Mouse (Mus musculus): ENCODE results near the gene Dlgap1.
A peak's percentile ranks its signal among the peaks of the same experiment; 100 is the strongest.

Dlgap1 gene

DNA sequence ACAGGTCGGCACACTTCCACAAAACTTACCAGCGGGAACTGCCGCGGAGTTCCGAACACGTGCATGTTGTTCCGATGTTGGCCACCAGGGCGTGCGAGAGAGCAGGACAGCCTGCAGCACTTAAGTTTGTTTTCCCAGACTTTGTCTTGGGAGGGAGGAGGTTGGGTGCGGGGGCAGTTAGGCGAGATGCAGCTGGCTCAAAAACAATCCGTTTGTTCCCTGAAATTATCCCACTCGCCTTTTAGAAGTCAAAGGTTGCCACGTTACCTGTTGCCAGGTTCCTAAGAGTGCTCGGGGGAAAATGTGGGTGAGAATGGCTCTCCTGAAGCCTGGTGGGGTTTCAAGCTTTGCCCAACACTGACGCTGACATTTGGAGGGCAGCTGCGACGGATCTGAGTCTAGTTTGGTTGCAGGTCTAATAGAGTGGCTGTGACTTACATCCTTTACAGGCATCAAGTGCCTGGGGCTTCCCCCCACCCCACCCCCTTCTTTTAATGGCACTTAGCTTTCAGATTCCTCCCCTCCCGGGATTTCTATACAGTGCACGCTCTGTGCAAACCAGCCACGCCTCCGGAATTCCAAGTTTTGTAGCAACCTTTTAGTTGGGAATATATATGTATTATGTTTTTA is 786.3 kb downstream of the Dlgap1 start:
- DNase-seq (ENCODE audit: low read depth, low spot score) = peak; percentile 92

- no peak for DNase-seq (ENCODE audit: low read depth, low spot score)
Observed at GRCm38 (mm10) chr17:70755669-70756263, 786.9 kb downstream of the Dlgap1 start.

DNA sequence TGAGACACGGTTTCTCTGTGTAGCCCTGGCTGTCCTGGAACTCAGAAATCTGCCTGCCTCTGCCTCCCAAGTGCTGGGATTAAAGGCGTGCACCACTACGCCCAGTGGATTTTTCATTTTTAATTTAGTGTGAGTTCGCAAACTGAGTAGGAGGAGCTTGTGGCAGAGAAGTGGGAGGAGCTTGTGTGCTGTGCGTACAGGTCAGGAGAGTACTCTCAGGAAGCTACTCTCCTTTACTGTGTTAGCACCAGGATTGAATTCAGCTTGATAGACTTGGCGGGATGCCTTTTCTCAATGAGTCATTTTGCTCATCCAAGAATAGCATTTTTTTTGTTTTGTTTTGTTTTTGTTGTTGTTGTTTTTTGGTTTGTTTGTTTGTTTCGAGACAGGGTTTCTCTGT is 793.1 kb downstream of the Dlgap1 start:
- DNase-seq (ENCODE audit: low read depth, low spot score) = no peak

DNA sequence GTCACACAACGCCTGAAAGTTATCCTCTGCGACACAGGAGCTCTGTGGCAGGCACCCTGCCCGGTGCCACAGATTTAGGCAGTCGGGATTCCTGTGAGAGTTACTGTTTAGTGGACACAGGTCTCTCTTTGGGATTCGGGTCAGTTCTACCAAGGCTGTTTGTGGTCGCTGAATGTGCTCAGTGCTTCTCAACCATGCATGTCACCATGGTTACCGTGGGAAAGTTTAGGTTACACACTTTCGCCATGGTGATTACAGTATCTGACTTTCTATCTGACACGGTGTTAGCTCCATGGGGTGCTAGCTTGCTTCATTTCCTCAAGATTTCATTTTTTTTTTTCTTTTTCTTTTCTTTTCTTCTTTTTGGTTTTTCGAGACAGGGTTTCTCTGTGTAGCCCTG is 793.8 kb downstream of the Dlgap1 start:
- no peak for DNase-seq (ENCODE audit: low read depth, low spot score)

GRCm38 (mm10) chr17:70765337-70765736 is 796.5 kb downstream of the Dlgap1 start:
- DNase-seq (ENCODE audit: low read depth, low spot score) = no peak

GRCm38 (mm10) chr17:70765976-70766375 is 797.1 kb downstream of the Dlgap1 start:
- no peak for DNase-seq (ENCODE audit: low read depth, low spot score)

GRCm38 (mm10) chr17:70772120-70772899 is 803.4 kb downstream of the Dlgap1 start:
- DNase-seq (ENCODE audit: low read depth, low spot score) = no peak

DNA sequence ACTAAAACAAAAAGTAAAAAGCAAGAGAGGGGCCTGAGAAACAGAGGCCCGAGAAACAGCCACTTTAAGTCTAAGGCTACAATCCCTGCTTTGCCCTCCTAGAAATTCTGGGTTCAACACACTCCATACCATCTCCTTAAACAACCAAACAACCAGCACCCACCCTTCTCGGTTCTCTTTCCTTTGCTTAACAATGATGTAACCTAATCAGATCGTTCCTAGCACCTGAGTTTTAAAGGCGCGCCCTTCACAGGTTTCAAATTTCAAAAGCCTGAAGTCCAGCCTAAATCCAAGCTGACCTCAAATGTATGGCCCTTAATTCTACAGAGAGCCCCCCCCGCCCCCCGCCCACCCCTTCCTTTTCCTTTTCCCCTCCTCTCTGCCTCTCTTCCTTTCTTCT is 810.9 kb downstream of the Dlgap1 start:
- no peak for DNase-seq (ENCODE audit: low read depth, low spot score)

- no peak for DNase-seq (ENCODE audit: low read depth, low spot score)
Observed at GRCm38 (mm10) chr17:70780726-70781689, 812.1 kb downstream of the Dlgap1 start.

GRCm38 (mm10) chr17:70783273-70783672 is 814.4 kb downstream of the Dlgap1 start:
- DNase-seq (ENCODE audit: low read depth, low spot score) = no peak

- no peak for DNase-seq (ENCODE audit: low read depth, low spot score)
Observed at GRCm38 (mm10) chr17:70787366-70787765, 818.5 kb downstream of the Dlgap1 start.

GRCm38 (mm10) chr17:70790801-70791200 is 821.9 kb downstream of the Dlgap1 start:
- no peak for DNase-seq (ENCODE audit: low read depth, low spot score)

GRCm38 (mm10) chr17:70791596-70792275 is 822.9 kb downstream of the Dlgap1 start:
- no peak for DNase-seq (ENCODE audit: low read depth, low spot score)

DNA sequence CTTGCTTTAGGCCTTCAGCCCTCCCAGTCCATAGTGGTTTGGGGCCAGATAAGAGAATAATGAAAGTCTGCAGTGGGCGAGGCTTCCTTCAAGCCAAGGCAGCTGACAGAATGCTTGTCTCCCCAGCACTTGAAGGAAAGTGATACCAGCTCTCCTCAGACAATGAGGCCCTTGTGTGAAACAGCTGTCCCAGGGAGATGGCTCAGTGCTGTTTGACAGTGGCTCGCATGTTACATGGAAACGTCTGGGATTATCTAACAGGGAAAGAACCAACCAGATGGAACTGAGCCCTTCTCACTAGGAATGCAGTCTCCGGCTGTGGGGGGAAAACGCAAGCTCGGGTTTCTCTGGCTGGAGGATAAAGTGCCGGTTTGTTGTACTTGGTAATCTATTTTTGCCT is 825.4 kb downstream of the Dlgap1 start:
- DNase-seq (ENCODE audit: low read depth, low spot score) = peak; percentile 49

DNA sequence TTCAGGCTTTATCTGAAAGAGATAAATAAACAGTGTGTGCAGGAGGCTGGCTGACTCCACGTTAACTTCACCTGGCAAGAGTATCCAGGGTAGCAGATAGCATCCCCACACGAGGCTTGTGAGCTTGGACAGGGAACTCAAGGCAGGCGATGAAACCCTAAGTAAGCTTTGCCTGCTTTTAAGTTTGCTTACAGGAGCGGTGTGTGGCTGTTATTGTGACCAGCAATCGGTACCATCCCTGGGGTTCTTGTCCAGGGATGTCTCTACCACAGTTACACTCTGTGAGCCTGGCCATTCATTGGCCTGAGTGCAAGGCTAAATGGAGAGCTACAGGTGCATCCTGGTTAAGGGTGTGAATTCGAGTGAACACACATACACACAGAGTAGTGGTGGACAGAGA is 825.8 kb downstream of the Dlgap1 start:
- no peak for DNase-seq (ENCODE audit: low read depth, low spot score)

- DNase-seq (ENCODE audit: low read depth, low spot score) = no peak
Observed at GRCm38 (mm10) chr17:70795196-70795595, 826.3 kb downstream of the Dlgap1 start.

GRCm38 (mm10) chr17:70796940-70797772 is 828.3 kb downstream of the Dlgap1 start:
- DNase-seq (ENCODE audit: low read depth, low spot score) = no peak

DNA sequence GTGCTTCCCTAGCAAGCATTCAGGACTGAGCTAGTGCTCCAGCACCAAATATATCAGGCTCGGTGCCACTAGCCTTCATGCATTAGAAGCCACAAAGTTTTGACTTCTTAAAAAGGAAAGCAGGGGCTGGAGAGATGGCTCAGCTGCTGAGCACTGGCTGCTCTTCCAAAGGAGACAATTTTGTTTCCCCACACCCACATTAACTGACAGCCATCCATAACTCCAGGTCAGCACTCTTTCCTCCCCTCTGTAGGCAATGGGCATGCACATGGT is 828.8 kb downstream of the Dlgap1 start:
- DNase-seq (ENCODE audit: low read depth, low spot score) = no peak

GRCm38 (mm10) chr17:70799266-70799665 is 830.4 kb downstream of the Dlgap1 start:
- DNase-seq (ENCODE audit: low read depth, low spot score) = no peak

- no peak for DNase-seq (ENCODE audit: low read depth, low spot score)
Observed at GRCm38 (mm10) chr17:70802022-70802421, 833.1 kb downstream of the Dlgap1 start.
